ENCODE assay signal across 8 mouse cellular contexts in genomic region chr9:57467271-57467771, GRCm38 (mm10). TPM values are rescaled to one million over a fixed set of nuclear protein-coding genes. Genes with fewer than 3 reads are reported as not detected.
DNase-seq lines count a peak whose midpoint lies in the region; ATAC-seq and TF ChIP-seq lines count a peak whose summit lies in the region.

No protein-coding gene starts in this region.

- peaks cover 22% of the 10 kb centered on the region for H3K4me1 ChIP-seq in kidney, embryonic 15.5 days
- H3K4me1 ChIP-seq in limb, embryonic 13.5 days, result peaks cover 10% of the 10 kb centered on the region
- peaks cover 20% of the 10 kb centered on the region for H3K4me1 ChIP-seq in olfactory bulb, adult 2 months (ENCODE audit: control insufficient read depth, insufficient read depth, low read length)

- no peaks in the 10 kb centered on the region for H3K36me3 ChIP-seq in kidney, embryonic 15.5 days
- H3K36me3 ChIP-seq in limb, embryonic 13.5 days, result no peaks in the 10 kb centered on the region

- ATAC-seq in kidney, embryonic 15.5 days (replicated peaks; ENCODE audit: low FRiP score), result peak; percentile 49
- ATAC-seq in limb, embryonic 13.5 days (ENCODE audit: low FRiP score, low read depth), result peak; percentile 49

- 2% methylated on average over 18 of the region's 18 CpGs for WGBS in kidney, embryonic 15.5 days
- under 1% methylated on average over 18 of the region's 18 CpGs for whole genome bisulfite sequencing in limb, embryonic 13.5 days
- under 1% methylated on average over 18 of the region's 18 CpGs for WGBS in olfactory bulb, adult 2 months

- peak overlapping the region; percentile 97 for H3K4me2 ChIP-seq in kidney, embryonic 15.5 days
- H3K4me2 ChIP-seq in limb, embryonic 13.5 days (replicated peaks), result peak overlapping the region; percentile 88

- peak overlapping the region; percentile 78 for H3K4me3 ChIP-seq in kidney, embryonic 15.5 days (replicated peaks)
- peak overlapping the region; percentile 68 for H3K4me3 ChIP-seq in limb, embryonic 13.5 days
- H3K4me3 ChIP-seq in olfactory bulb, adult 2 months (ENCODE audit: insufficient read depth, low read depth, low read length), result peak overlapping the region; percentile 66

- no peak for TF ChIP-seq CTCF in olfactory bulb, adult 2 months (IDR thresholded peaks at IDR 0.05; ENCODE audit: insufficient read depth, low read depth, low read length)

- peak; percentile 18 for DNase-seq in thymus, postnatal 4 days
- no peak for DNase-seq in thymus, postnatal 25 days
- peak; percentile 63 for DNase-seq in cerebellum, adult 8-10 months
- DNase-seq in gastrocnemius, postnatal 25 days, result peak; percentile 14
- DNase-seq in spleen, adult 12 weeks (ENCODE audit: low spot score), result no peak

- H3K27ac ChIP-seq in kidney, embryonic 15.5 days, result no peak overlapping the region
- H3K27ac ChIP-seq in limb, embryonic 13.5 days, result no peak overlapping the region; the same call in 1 of the 2 replicates
- H3K27ac ChIP-seq in olfactory bulb, adult 2 months (ENCODE audit: insufficient read depth, low read depth, low read length), result peak overlapping the region; percentile 86

- H3K9ac ChIP-seq in kidney, embryonic 15.5 days, result peak overlapping the region; percentile 79
- peak overlapping the region; percentile 79 for H3K9ac ChIP-seq in limb, embryonic 13.5 days

- H3K9me3 ChIP-seq in kidney, embryonic 15.5 days (replicated peaks), result no peaks in the 10 kb centered on the region
- no peaks in the 10 kb centered on the region for H3K9me3 ChIP-seq in limb, embryonic 13.5 days

- H3K27me3 ChIP-seq in kidney, embryonic 15.5 days, result no peaks in the 10 kb centered on the region
- peaks cover 13% of the 10 kb centered on the region for H3K27me3 ChIP-seq in limb, embryonic 13.5 days

- TF ChIP-seq POLR2A in olfactory bulb, adult 2 months (IDR thresholded peaks at IDR 0.05; ENCODE audit: insufficient read depth, low read depth, low read length), result no peak

RNA-seq across cellular contexts. Expression of gene Scamp5, which starts 0.5 kb away (rescaled TPM):
- 1 to 10 TPM; 1.4 to 2.4 TPM for total RNA-seq in gastrocnemius, postnatal 25 days (2021)
- 15.1 and 15.9 TPM in 2 replicates for polyA plus RNA-seq in kidney, embryonic 15.5 days (2015; fragmentation: Nextera tagmentation; extraction: Ambion mirVana)
- polyA plus RNA-seq in limb, embryonic 13.5 days (2015; fragmentation: Nextera tagmentation; extraction: Ambion mirVana), result 12.2 and 12.9 TPM in 2 replicates
- polyA plus RNA-seq in olfactory bulb, adult 2 months (2012; ENCODE audit: insufficient read depth, insufficient read length, low replicate concordance, missing spikeins), result not detected in 2 replicates

RNA-seq across cellular contexts. Expression of gene Ppcdc, which starts 27.4 kb away (rescaled TPM):
- 1 to 10 TPM; 5.7 to 8.1 TPM for total RNA-seq in gastrocnemius, postnatal 25 days (2021)
- polyA plus RNA-seq in kidney, embryonic 15.5 days (2015; fragmentation: Nextera tagmentation; extraction: Ambion mirVana), result 25.8 and 30.3 TPM in 2 replicates
- polyA plus RNA-seq in limb, embryonic 13.5 days (2015; fragmentation: Nextera tagmentation; extraction: Ambion mirVana), result 26.8 and 30.0 TPM in 2 replicates
- not detected in 2 replicates for polyA plus RNA-seq in olfactory bulb, adult 2 months (2012; ENCODE audit: insufficient read depth, insufficient read length, low replicate concordance, missing spikeins)

RNA-seq across cellular contexts. Expression of gene Rpp25, which starts 36.5 kb away (rescaled TPM):
- total RNA-seq in gastrocnemius, postnatal 25 days (2021), result not detected
- polyA plus RNA-seq in kidney, embryonic 15.5 days (2015; fragmentation: Nextera tagmentation; extraction: Ambion mirVana), result 5.6 and 6.0 TPM in 2 replicates
- 0.87 and 1.9 TPM in 2 replicates for polyA plus RNA-seq in limb, embryonic 13.5 days (2015; fragmentation: Nextera tagmentation; extraction: Ambion mirVana)
- not detected in 2 replicates for polyA plus RNA-seq in olfactory bulb, adult 2 months (2012; ENCODE audit: insufficient read depth, insufficient read length, low replicate concordance, missing spikeins)

RNA-seq across cellular contexts. Expression of gene Cox5a, which starts 53.8 kb away (rescaled TPM):
- 1,000 to 10,000 TPM; 1,447 to 1,511 TPM for total RNA-seq in gastrocnemius, postnatal 25 days (2021)
- 673 and 729 TPM in 2 replicates for polyA plus RNA-seq in kidney, embryonic 15.5 days (2015; fragmentation: Nextera tagmentation; extraction: Ambion mirVana)
- polyA plus RNA-seq in limb, embryonic 13.5 days (2015; fragmentation: Nextera tagmentation; extraction: Ambion mirVana), result 495 and 497 TPM in 2 replicates
- polyA plus RNA-seq in olfactory bulb, adult 2 months (2012; ENCODE audit: insufficient read depth, insufficient read length, low replicate concordance, missing spikeins), result not detected in 2 replicates

Comparison
In these comparisons a context has a peak if more than half of its experiments do, and no peak if none do; other contexts are left out.
1. DNase-seq: peak in thymus, postnatal 4 days (single experiment), cerebellum, adult 8-10 months (single experiment) and gastrocnemius, postnatal 25 days (single experiment); none in thymus, postnatal 25 days (single experiment) and spleen, adult 12 weeks (single experiment).
2. RNA of gene Ppcdc, which starts 27.4 kb away (polyA plus RNA-seq): 25.8 to 30.3 TPM in kidney, embryonic 15.5 days and 26.8 to 30.0 TPM in limb, embryonic 13.5 days; not detected in olfactory bulb, adult 2 months; every median in the first group is over 10 times any median in the second.
3. Peak in every context shown above with its lines, with median percentiles within 50 percentile points of each other: H3K4me3 ChIP-seq.